Mouse (Mus musculus): ENCODE data around the gene Bcl2.

- TF ChIP-seq CTCF (conservative IDR thresholded peaks at IDR 0.05; ENCODE audit: insufficient read depth, insufficient read length, low read depth, low read length): no peak
- no peak for TF ChIP-seq POLR2A (IDR thresholded peaks at IDR 0.05; ENCODE audit: low read depth, low read length)
Observed at GRCm38 (mm10) chr1:106608098-106608778, 105.8 kb downstream of the Bcl2 start.

Data from kidney, adult 2 months (tissue).